Mouse (Mus musculus) thymus, adult 2 months (tissue): ENCODE results near the gene Zranb1.

Experiments
- CTCF ChIP-seq: fragments of 200-500 bp; IDR thresholded peaks from 2 replicates; pipeline ENCODE4 v1.5.1; 2012; ENCODE audit warnings: mild to moderate bottlenecking, control low read depth, low read length, moderate library complexity, borderline replicate concordance; ENCODE audit not compliant: control insufficient read depth, poor library complexity, insufficient read depth; ENCODE audit errors: extremely low read depth
- POLR2A ChIP-seq: fragments of 200-500 bp; IDR thresholded peaks from 2 replicates; pipeline ENCODE4 v1.6.1; 2012; ENCODE audit warnings: mild to moderate bottlenecking, low read length, control low read depth, moderate library complexity; ENCODE audit not compliant: control insufficient read depth, poor library complexity, insufficient read depth; ENCODE audit errors: extremely low read depth

DNA sequence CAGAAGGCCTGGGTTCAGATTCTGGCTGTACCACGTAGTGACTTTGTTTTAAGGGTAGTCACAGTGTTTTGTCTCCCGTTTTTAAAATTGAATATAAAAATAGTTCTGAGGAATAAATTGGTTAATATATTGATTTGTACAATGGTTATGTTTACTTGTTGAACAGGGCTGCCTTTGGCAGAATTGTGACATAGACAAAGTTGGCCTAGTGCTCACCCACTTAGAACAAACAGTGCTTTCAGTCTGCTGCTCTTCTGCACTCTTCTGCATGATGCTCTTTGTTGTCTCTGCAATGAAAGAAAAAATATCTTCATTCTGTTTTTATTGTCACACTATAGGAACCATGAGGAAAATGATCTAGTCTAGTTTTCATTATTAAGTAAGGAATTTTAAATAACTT, 8.2 kb downstream of the Zranb1 start:
- TF ChIP-seq CTCF (no peak), POLR2A (no peak)
